Mouse (Mus musculus) liver, postnatal 0 days (tissue): ENCODE measurements around the gene Aldh3b1. TPM values are rescaled to one million over a fixed set of nuclear protein-coding genes. Genes with fewer than 3 reads are reported as not detected.

ENCODE experiments used
- ATAC-seq: fragments of 200-750 bp; cut with Nextera tagmentation; 2 replicates; pipeline ENCODE4 v1.8.0; 2017; ENCODE audit warnings: mild to moderate bottlenecking, moderate library complexity
- DNase-seq: peaks from one replicate; pipeline ENCODE4 v3.0.0-alpha.2; 2016
- H3K27ac ChIP-seq: fragments of 300-500 bp; sonication (generic); 2 replicates; pipeline ENCODE4 v1.5.1; 2014; ENCODE audit warnings: antibody characterized with exemption, moderate library complexity, mild to moderate bottlenecking, low read depth
- H3K27me3 ChIP-seq: fragments of 300-500 bp; sonication (generic); 2 replicates; pipeline ENCODE4 v1.6.1; 2014; ENCODE audit warnings: low read length, control low read depth, mixed read lengths; ENCODE audit not compliant: insufficient read depth
- H3K36me3 ChIP-seq: fragments of 300-500 bp; sonication (generic); replicated peaks from 2 replicates; pipeline ENCODE4 v1.6.1; 2014; ENCODE audit warnings: mild to moderate bottlenecking, control low read depth, low read length, moderate library complexity, mixed read lengths; ENCODE audit not compliant: insufficient read depth
- H3K4me1 ChIP-seq: fragments of 300-500 bp; sonication (generic); 2 replicates; pipeline ENCODE4 v1.6.1; 2014; ENCODE audit warnings: antibody characterized with exemption, mild to moderate bottlenecking, control low read depth; ENCODE audit not compliant: insufficient read depth
- H3K4me2 ChIP-seq: fragments of 300-500 bp; sonication (generic); 2 replicates; pipeline ENCODE4 v1.6.1; 2014; ENCODE audit warnings: low read depth, mild to moderate bottlenecking, low read length, moderate library complexity, mixed read lengths
- H3K4me3 ChIP-seq: fragments of 300-500 bp; sonication (generic); 2 replicates; pipeline ENCODE4 v1.5.1; 2014; ENCODE audit warnings: low read depth, low read length
- H3K9ac ChIP-seq: fragments of 300-500 bp; sonication (generic); replicated peaks from 2 replicates; pipeline ENCODE4 v1.6.1; 2014; ENCODE audit warnings: mild to moderate bottlenecking, moderate library complexity
- H3K9me3 ChIP-seq: fragments of 300-500 bp; sonication (generic); 2 replicates; pipeline ENCODE4 v1.6.1; 2016; ENCODE audit warnings: mild to moderate bottlenecking, control low read depth, low read length, mixed read lengths
- CTCF ChIP-seq: sonication (generic); IDR thresholded peaks from 2 replicates; pipeline ENCODE4 v1.5.1; 2016; ENCODE audit warnings: antibody characterized with exemption, low read depth
- EP300 ChIP-seq: IDR thresholded peaks from 2 replicates; pipeline ENCODE4 v1.6.1; 2016; ENCODE audit warnings: antibody characterized with exemption, low read depth, mild to moderate bottlenecking
- WGBS: fragments of 180-500 bp; shearing (Covaris S2); extraction: QIAGEN DNeasy Blood & Tissue Kit; methylation state at CpG from one replicate; pipeline ENCODE4 v1.1.7; 2014; ENCODE audit not compliant: insufficient replicate concordance; 5-methylcytosine and 5-hydroxymethylcytosine counted together
- polyA plus RNA-seq: library from polyadenylated mRNA; unstranded; fragments of >200 nt; fragmentation: Nextera tagmentation; extraction: Ambion mirVana; gene quantifications from 2 replicates; pipeline ENCODE4 v1.2.1, GENCODE M21; 2015

Gene Aldh3b1
- polyA plus RNA-seq, 1 experiment from 2014 or later = 9.5 TPM

- H3K9ac ChIP-seq = no peak overlapping the region
- 63% methylated on average over 6 of the region's 6 CpGs for WGBS
- DNase-seq (no peak), ATAC-seq (peak; percentile 64)
- TF ChIP-seq CTCF (no peak), EP300 (no peak)
- H3K27me3 ChIP-seq = no peaks in the 10 kb centered on the region
- H3K27ac ChIP-seq = peak overlapping the region; percentile 25; the same call in 1 of the 2 replicates
- peaks cover 37% of the 10 kb centered on the region for H3K36me3 ChIP-seq
- peak overlapping the region; percentile 10 for H3K4me2 ChIP-seq
- H3K9me3 ChIP-seq = no peaks in the 10 kb centered on the region
- H3K4me3 ChIP-seq = no peak overlapping the region
- H3K4me1 ChIP-seq = peaks cover 18% of the 10 kb centered on the region
These were observed 49.4 kb downstream of the Aldh3b1 start for GRCm38 (mm10) chr19:3880054-3880848.

DNA sequence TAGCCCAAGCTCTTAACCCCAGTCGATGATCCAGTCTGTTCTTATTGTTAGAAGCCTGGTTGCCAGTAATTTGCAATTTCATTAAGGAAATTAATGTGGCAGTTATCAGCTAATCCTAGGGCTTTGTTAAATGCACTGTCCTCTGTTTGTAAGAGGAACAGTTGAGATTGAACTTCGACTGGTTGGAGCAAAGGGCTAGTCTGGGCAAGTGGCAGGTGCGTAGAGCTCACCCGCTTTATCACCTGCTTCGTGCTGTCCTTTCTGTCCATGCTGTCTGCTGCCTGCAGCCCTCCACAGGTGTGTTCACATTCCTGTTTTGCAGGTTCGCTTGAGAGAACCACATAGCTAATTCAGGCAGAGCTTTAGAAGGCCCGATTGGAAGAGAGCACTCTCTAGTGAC, 54.6 kb downstream of the Aldh3b1 start:
- no peak overlapping the region for H3K4me2 ChIP-seq
- DNase-seq = no peak
- no peak overlapping the region for H3K4me3 ChIP-seq
- no peak for ATAC-seq
- no peaks in the 10 kb centered on the region for H3K9me3 ChIP-seq
- H3K36me3 ChIP-seq = peaks cover 22% of the 10 kb centered on the region
- peaks cover 17% of the 10 kb centered on the region for H3K4me1 ChIP-seq
- H3K27me3 ChIP-seq = no peaks in the 10 kb centered on the region
- no peak overlapping the region for H3K27ac ChIP-seq
- TF ChIP-seq CTCF (no peak), EP300 (no peak)
- H3K9ac ChIP-seq = no peak overlapping the region
- WGBS = 66% methylated on average over 7 of the region's 7 CpGs

GRCm38 (mm10) chr19:3872373-3872772, 57.2 kb downstream of the Aldh3b1 start:
- H3K36me3 ChIP-seq = peaks cover 17% of the 10 kb centered on the region
- H3K4me1 ChIP-seq = peaks cover 11% of the 10 kb centered on the region; the same call in 1 of the 2 replicates
- no peaks in the 10 kb centered on the region for H3K27me3 ChIP-seq
- DNase-seq (no peak), ATAC-seq (no peak)
- H3K4me2 ChIP-seq = no peak overlapping the region
- H3K4me3 ChIP-seq = no peak overlapping the region
- H3K9me3 ChIP-seq = no peaks in the 10 kb centered on the region
- no peak overlapping the region for H3K27ac ChIP-seq
- 63% methylated on average over 4 of the region's 4 CpGs for WGBS
- H3K9ac ChIP-seq = no peak overlapping the region
- TF ChIP-seq EP300 (no peak), CTCF (no peak)

GRCm38 (mm10) chr19:3871468-3871867, 58.1 kb downstream of the Aldh3b1 start:
- no peaks in the 10 kb centered on the region for H3K27me3 ChIP-seq
- H3K27ac ChIP-seq = no peak overlapping the region
- ATAC-seq (no peak), DNase-seq (no peak)
- H3K9me3 ChIP-seq = no peaks in the 10 kb centered on the region
- H3K4me3 ChIP-seq = no peak overlapping the region
- no peak overlapping the region for H3K9ac ChIP-seq
- H3K4me2 ChIP-seq = no peak overlapping the region
- peaks cover 14% of the 10 kb centered on the region for H3K36me3 ChIP-seq
- H3K4me1 ChIP-seq = peaks cover 11% of the 10 kb centered on the region; the same call in 1 of the 2 replicates
- no peak for TF ChIP-seq CTCF
- no peak for TF ChIP-seq EP300

DNA sequence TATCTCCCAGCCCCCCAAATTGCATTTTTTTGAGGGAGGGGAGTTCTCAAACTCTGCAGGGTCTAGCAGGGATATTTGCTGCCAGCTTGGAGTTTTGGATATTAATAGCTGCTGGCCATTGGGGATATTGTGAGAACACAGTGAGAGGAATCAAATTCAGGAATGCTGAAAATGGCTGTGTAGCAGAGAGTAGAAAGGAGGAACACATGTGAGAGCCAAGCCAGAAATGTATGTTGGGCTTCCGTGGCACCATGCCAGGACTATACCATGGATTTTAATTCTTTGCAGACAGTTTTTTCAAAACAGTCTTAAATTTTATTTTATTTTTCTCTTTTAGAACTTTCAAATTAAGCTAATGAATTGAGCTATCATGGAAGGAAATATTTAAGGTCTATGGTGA, 61.3 kb downstream of the Aldh3b1 start:
- H3K4me3 ChIP-seq = no peak overlapping the region
- H3K9ac ChIP-seq = no peak overlapping the region
- peaks cover 16% of the 10 kb centered on the region for H3K36me3 ChIP-seq
- ATAC-seq (no peak), DNase-seq (no peak)
- H3K27me3 ChIP-seq = no peaks in the 10 kb centered on the region
- no peak for TF ChIP-seq EP300
- no peak for TF ChIP-seq CTCF
- no peak overlapping the region for H3K27ac ChIP-seq
- no peak overlapping the region for H3K4me2 ChIP-seq
- WGBS = 88% methylated on average over 1 of the region's 1 CpGs
- peaks cover 8% of the 10 kb centered on the region; the same call in 1 of the 2 replicates for H3K4me1 ChIP-seq
- H3K9me3 ChIP-seq = no peaks in the 10 kb centered on the region

DNA sequence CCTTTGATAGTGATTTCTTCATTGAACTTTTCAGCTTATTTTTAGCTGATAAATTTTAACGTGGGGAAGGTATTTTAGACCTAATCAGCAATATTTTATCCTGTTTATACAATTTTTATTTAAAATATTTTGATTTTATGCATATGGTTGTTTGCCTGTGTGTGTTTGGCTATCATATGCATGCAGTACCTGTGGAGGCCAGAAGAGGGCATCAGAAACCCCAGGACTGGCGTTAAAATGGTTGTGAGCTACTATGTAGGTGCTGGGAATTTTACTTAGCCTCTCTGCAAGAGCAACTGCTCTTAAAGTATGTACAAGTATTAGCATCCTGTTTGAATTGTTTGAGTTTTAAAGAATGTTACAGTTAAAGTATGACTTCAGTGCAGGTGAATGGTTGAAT, 64.6 kb downstream of the Aldh3b1 start:
- DNase-seq = no peak
- H3K4me2 ChIP-seq = no peak overlapping the region

More for the DNA sequence above, 64.6 kb downstream of the Aldh3b1 start:
- Histone ChIP-seq H3K36me3 (peaks cover 20% of the 10 kb centered on the region), H3K27ac (no peak overlapping the region), H3K9me3 (no peaks in the 10 kb centered on the region), H3K27me3 (no peaks in the 10 kb centered on the region), H3K9ac (no peak overlapping the region), H3K4me1 (peaks cover 12% of the 10 kb centered on the region), H3K4me3 (no peak overlapping the region)
- 84% methylated on average over 2 of the region's 2 CpGs for WGBS
- peak; percentile 57 for TF ChIP-seq CTCF
- TF ChIP-seq EP300 = no peak
- no peak for ATAC-seq

Other genes with a start within 250 kb of the Aldh3b1 start
- 2.7 and 3.6 TPM in 2 replicates for gene Lrp5, start 243.2 kb downstream of the Aldh3b1 start, polyA plus RNA-seq
- gene 1810055G02Rik, start 221.5 kb downstream of the Aldh3b1 start, polyA plus RNA-seq = 48.2 and 52.7 TPM in 2 replicates
- 4.7 and 6.2 TPM in 2 replicates for gene Kmt5b, start 162.4 kb downstream of the Aldh3b1 start, polyA plus RNA-seq
- gene Chka, start 78.0 kb downstream of the Aldh3b1 start, polyA plus RNA-seq = 24.8 and 48.6 TPM in 2 replicates
- gene Tcirg1, start 22.7 kb downstream of the Aldh3b1 start, polyA plus RNA-seq = 28.1 and 29.7 TPM in 2 replicates
- 165 and 167 TPM in 2 replicates for gene Ndufs8, start 17.0 kb downstream of the Aldh3b1 start, polyA plus RNA-seq
- gene Unc93b1, start 5.4 kb upstream of the Aldh3b1 start, polyA plus RNA-seq = 42.6 and 48.1 TPM in 2 replicates
- 0.04 and 0.13 TPM in 2 replicates for gene Aldh3b3, start 28.8 kb upstream of the Aldh3b1 start, polyA plus RNA-seq
- 0.09 and 0.11 TPM in 2 replicates for gene Aldh3b2, start 42.5 kb upstream of the Aldh3b1 start, polyA plus RNA-seq
- gene Acy3, start 56.8 kb upstream of the Aldh3b1 start, polyA plus RNA-seq = 19.3 and 22.0 TPM in 2 replicates
- gene Tbx10, start 62.9 kb upstream of the Aldh3b1 start, polyA plus RNA-seq = not detected in 2 replicates
- 22.0 and 23.0 TPM in 2 replicates for gene Nudt8, start 70.8 kb upstream of the Aldh3b1 start, polyA plus RNA-seq
- 0.26 and 0.49 TPM in 2 replicates for gene Gm49405, start 70.8 kb upstream of the Aldh3b1 start, polyA plus RNA-seq
- gene Doc2g, start 73.5 kb upstream of the Aldh3b1 start, polyA plus RNA-seq = 0.36 and 0.74 TPM in 2 replicates
- gene Ndufv1, start 83.0 kb upstream of the Aldh3b1 start, polyA plus RNA-seq = 171 and 172 TPM in 2 replicates
- 428 and 442 TPM in 2 replicates for gene Gstp1, start 108.2 kb upstream of the Aldh3b1 start, polyA plus RNA-seq
- gene Gstp2, start 116.2 kb upstream of the Aldh3b1 start, polyA plus RNA-seq = 5.8 and 6.4 TPM in 2 replicates
- 64.5 and 67.3 TPM in 2 replicates for gene Gstp3, start 129.8 kb upstream of the Aldh3b1 start, polyA plus RNA-seq
- 0.38 and 0.43 TPM in 2 replicates for gene Cabp2, start 151.8 kb upstream of the Aldh3b1 start, polyA plus RNA-seq
- 91.2 and 91.9 TPM in 2 replicates for gene Cdk2ap2, start 167.4 kb upstream of the Aldh3b1 start, polyA plus RNA-seq
- 6.6 and 7.4 TPM in 2 replicates for gene Pitpnm1, start 170.2 kb upstream of the Aldh3b1 start, polyA plus RNA-seq
- 23.1 and 26.8 TPM in 2 replicates for gene Aip, start 196.1 kb upstream of the Aldh3b1 start, polyA plus RNA-seq
- gene Gpr152, start 210.0 kb upstream of the Aldh3b1 start, polyA plus RNA-seq = not detected in 2 replicates
- 0.11 and 0.15 TPM in 2 replicates for gene Cabp4, start 214.2 kb upstream of the Aldh3b1 start, polyA plus RNA-seq
- gene Coro1b, start 218.8 kb upstream of the Aldh3b1 start, polyA plus RNA-seq = 63.0 and 64.4 TPM in 2 replicates
- gene Ptprcap, start 223.8 kb upstream of the Aldh3b1 start, polyA plus RNA-seq = 35.7 and 35.8 TPM in 2 replicates
- gene Rps6kb2, start 233.5 kb upstream of the Aldh3b1 start, polyA plus RNA-seq = 22.1 and 23.0 TPM in 2 replicates
- 0.73 and 0.90 TPM in 2 replicates for gene Carns1, start 245.7 kb upstream of the Aldh3b1 start, polyA plus RNA-seq